Mouse (Mus musculus): ENCODE data around the gene Gga1.

Gga1 gene

DNA sequence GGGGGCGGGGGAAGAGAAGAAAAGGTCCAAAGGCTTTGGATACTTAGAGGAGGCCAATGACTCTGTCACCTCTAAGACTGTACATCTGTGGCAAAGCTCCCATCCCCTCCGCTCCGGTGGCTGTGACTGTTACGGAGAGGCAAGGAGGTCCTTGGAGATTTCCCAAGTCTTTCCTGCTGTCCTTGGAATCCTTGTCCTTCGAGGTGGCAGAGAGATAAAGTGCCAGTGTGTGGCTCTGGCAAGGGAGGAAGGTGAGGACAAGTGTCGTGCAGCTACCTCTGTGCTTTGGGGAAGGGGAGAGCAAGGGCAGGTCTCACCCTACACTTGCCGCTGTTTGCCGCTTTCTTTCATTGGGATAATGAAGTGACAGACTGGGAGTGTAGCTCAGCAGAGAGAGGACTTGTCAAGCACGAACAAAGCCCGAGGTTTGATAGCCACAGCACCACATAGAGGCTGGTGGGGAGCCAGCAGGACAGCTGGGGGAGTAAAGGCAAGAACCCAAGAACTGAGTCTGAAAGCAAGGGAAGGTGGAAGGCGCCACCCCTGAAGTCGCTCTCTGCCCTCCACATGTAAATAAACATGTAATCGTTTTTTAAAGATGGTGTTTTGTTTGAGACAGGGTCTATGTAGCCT is 3.1 kb upstream of the Gga1 start:
- CTCF ChIA-PET: no interaction called here

DNA sequence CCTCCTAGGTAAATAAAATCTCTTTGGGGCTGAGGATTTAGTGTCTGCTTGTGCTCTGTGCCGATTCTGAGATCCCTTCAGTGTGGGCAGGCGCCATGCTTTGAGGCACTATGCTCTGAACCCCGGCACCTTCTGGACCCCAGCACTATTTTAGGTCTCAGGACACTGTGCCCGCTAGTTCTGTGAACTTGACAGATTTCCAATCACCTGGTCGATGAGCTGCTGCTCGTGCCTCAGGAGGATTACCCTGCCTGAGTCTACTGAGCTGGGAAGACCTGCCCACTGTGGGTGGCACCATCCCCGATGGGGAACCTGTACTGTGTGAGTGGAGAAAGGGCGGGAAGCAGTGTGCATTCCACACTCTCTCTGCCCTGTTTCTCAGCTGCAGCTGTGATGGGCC is 2.0 kb upstream of the Gga1 start:
- CTCF ChIA-PET: no interaction called here

DNA sequence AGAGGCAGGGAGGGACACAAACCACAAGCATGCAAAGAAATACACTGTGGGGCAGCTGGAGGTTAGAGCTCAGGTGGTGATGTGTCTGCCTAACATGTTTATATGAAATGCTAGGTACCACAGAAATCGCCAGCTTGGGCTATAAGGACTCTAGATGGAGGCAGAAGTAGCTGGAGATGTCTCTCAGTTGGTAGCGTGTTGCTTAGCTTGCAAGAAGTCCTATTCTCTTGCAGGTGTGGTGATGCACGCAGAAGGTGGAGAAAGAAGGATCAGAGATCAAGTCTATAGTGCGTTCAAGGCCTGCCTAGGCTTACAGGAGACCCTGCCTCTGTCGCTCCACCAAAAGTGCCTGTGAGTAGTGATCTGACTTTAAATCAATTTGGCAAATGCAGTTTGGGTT is 1.5 kb upstream of the Gga1 start:
- CTCF ChIA-PET: no interaction called here

DNA sequence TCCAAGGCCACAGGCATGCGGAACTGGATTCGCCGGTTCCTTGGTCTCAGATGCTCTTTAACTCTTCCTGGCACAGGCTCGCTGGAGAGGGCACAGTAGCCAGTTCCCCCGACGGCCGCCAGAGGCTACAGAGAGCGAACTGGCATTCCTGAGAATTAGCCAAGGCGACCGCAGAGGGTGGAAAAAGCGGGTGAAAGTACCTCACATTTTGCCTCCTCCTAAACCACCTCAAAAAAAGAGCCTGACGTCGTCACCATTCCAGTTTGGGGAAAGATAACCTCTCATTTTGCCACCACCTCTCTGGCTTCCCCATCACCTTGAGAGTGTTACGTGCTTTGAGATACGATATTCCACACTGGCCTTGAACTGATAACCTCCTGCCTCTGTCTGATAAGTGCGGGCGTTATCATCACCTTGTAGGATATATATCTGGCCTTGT is 713 bp upstream of the Gga1 start:
- CTCF ChIA-PET: no interaction called here

DNA sequence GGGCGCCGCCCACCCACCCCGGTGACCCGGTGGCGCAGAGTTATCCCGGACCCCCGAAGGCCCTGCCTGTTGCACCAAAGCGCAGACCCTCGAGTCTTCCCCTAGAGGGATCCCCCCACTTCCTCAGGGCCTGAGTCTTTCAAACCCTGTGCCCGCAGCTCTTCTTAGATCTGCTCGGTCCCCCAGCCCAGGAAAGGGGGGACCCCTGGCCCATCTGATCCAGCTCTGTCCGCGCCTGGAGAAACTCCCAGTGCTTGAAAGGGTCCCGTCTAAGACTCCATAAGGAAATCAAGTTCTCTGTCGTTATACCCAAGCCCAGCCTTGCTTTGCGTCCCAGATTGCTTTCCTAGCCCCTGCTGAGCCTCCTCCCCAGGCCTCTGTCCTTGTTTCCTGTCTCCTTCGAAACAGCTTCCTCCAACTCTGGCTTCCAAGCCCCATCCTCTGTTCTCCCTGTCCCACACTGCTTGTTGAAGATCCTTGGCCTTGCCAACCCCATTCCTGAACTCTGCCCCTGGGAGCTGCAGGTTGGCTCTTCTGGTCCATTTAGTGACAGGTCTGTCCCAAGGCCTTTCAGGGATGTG is 910 bp downstream of the Gga1 start:
- CTCF ChIA-PET: interaction anchor here (1.0 to 1.1 kb wide), 2 partner anchors 25 to 54 kb away, joined by 3 read pairs; no protein-coding TSS in a partner anchor

DNA sequence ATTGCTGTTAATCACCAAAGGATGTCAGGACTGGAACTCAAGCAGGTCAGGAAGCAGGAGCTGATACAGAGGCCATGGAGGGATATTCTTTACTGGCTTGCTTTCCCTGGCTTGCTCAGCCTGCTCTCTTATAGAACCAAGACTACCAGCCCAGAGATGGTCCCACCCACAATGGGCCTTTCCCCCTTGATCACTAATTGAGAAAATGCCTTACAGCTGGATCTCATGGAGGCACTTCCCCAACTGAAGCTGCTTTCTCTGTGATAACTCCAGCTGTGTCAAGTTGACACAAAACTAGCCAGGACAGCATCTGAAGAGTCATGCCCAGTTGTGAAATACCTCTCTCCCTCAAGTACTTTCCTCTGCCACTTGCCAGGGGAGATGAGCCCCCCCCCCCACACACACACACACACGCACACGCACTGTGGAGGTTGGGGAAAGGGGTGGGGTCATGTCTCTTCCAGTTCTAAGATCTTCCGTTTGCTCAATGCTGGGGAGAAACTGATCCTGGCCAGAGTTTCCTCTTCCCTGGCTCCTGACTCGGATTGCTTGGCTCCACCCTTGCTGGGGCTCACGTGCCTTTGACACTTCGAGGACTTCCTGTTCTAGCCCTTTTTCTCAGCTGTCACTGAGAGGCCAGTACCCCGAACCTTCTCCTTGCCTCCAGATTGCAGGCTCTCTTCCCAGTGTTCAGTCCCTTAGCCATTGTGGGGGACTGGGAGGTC is 2.0 kb downstream of the Gga1 start:
- CTCF ChIA-PET: interaction anchor here (0.5 to 1.1 kb wide), 2 partner anchors 21 to 53 kb away, joined by 3 read pairs; partner anchors contain the start of genes Gm49510 and Sh3bp1

DNA sequence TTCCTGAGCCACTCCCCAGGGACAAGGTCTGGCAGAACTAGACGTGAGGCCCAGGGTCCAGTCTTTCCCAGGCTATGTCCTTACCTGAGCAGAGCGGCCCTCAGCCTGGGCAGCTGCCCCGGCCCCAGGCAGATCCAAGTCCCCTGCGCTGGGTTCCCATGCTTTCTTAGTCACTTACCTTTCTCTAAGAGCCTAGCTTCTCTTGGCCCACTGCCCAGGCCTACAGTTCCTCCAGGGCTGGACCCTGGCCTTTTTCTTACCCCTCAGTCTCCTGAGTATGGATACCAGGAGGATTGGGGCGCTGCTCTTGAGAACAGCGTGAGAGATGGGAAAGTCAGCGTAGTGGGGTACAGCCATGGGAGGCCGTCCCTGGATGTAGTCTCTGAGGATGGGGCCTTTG is 3.4 kb downstream of the Gga1 start:
- CTCF ChIA-PET: interaction anchor here (0.6 kb wide), 1 partner anchor 1375 kb away, joined by 7 read pairs; no protein-coding TSS in a partner anchor

DNA sequence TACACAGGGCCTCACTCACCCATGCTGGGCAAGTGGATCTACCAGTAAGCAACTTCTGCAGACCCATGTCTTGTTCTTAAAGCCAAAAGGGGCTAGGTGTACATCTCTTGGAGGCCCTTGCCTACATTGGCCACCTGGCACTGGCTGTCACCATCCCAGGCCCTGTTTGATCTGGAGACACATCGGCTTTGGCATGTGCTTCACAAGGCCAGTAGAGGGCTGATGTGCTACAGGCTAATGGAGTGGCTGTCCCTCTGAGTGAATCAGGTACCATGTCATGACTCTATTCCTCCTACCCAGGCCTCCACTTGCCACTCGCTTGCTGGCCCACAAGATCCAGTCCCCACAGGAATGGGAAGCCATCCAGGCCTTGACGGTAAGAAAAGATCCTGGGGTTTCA is 4.8 kb downstream of the Gga1 start:
- CTCF ChIA-PET: no interaction called here

DNA sequence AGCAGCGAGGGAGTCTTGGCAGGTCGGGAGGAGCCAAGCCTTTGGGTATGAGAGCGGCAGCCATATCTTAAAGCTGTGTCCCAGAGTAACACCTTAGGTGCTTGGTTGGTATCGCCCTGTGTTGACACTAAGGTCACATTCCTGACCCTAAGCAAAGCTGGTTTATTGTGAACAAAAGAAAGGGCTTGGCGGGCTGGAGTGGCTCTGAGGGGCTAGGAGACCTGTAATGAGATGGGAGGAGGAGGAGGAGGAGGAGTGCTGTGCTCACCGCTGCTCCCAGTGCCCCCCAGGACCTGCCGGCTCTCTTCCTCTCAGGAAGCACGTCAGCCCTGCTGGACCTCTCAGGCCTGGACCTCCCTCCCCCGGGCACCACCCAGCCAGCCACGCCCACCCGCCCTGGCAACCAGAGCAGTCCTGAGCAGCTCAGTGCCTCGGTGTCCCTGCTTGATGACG is 12.4 kb downstream of the Gga1 start:
- CTCF ChIA-PET: interaction anchor here (0.6 kb wide), 1 partner anchor 908 kb away, joined by 4 read pairs; no protein-coding TSS in a partner anchor

DNA sequence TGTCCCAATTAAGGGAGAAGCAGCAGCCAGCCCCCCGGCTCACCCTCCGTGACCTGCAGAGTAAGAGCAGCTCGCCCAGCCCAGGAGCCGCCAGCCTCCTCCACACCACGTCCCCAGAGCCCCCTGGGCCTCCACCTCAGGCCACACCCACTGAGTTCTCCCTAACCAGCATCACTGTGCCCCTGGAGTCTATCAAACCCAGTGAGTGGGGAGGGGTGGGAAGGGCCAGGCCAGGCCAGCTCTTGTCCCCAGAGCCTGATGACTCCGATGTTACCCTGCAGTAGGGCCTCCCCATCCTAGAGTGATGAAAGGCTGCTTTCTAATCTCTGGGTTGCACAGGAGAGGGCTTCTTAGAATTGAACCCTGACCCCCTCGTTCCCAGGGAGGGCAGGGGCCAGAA is 15.4 kb downstream of the Gga1 start:
- CTCF ChIA-PET: no interaction called here

DNA sequence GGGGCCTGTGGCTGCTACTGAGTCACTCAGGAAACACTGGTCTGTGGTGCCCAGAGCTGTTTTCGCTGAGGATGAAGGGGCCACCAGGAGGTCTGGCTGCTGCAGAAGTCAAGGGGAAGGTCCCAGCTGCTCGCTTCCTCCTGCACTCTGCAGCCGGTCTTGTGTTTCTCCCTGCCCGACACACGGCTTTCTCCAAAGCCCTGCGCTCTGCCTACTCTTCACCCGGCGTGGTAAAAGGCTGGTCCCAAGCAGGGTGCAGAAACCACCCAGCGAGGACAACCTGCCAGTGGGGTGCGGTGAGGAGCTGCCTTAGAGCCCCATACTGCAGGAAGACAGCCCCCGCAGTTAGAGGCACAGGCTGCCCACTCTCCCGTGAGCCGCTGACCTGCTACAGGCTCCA is 17.7 kb downstream of the Gga1 start:
- CTCF ChIA-PET: interaction anchor here (1.0 kb wide), 1 partner anchor 21 kb away, joined by 3 read pairs; no protein-coding TSS in a partner anchor

DNA sequence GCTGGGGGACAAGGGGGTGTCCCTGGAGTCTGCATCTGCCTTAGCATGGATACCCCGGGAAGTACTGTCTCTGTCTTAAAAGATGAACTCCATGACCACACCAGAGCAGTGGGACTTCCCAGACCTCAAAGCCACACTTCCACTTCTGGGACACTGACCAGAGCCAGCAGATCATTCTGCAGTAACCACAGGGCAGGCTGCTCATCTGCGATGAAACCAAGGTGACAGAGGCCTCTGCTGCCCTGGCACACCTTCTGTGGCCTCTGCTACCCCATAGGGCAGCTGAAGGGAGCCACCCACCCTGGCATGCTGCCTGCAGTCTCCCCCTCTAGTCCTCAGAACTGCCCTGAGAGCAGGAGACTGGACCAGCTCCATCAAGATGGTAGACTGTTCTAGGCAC is 18.8 kb downstream of the Gga1 start:
- CTCF ChIA-PET: interaction anchor here (1.0 kb wide), 1 partner anchor 20 kb away, joined by 3 read pairs; no protein-coding TSS in a partner anchor

DNA sequence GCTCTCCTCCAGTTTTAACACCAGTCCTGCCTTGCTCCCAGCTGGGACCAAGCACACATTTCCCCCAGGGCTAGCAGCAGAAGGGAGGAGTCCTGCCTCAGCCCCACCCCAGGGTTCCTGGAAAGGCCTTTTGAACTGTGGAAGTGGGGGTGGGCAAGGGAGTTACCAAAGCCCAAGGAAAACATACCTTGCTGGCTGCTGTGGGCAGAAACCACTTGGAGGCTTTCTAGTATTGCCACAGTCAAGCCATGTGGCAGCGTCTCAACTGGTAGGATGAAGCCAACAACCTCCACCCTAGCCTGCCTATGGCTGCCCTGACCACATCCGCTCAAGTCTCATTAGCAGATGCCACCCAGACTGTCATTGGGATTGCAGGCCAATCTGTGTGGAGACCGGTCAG is 19.2 kb downstream of the Gga1 start:
- CTCF ChIA-PET: no interaction called here

DNA sequence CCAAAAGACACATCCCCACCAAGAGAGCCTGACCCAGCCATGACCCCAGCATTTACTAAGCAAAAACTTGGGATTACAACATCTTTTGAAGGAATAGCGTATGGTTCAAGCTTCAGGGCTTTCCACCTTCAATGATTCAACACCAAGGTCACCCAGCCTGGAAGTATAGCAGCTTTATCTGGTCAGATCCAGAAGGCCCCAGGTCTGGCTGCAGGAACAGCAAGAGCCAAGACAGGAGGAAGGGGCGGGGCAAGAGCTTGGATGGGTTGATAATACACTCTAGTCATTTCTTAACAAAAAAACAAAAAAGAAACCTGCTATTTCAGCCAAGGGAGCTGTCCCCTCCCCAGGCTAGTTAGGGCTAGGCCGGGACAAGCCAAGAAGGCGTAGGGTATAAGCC is 20.5 kb downstream of the Gga1 start:
- CTCF ChIA-PET: interaction anchor here (0.6 kb wide), 2 partner anchors 32 to 47 kb away, joined by 3 read pairs; no protein-coding TSS in a partner anchor

DNA sequence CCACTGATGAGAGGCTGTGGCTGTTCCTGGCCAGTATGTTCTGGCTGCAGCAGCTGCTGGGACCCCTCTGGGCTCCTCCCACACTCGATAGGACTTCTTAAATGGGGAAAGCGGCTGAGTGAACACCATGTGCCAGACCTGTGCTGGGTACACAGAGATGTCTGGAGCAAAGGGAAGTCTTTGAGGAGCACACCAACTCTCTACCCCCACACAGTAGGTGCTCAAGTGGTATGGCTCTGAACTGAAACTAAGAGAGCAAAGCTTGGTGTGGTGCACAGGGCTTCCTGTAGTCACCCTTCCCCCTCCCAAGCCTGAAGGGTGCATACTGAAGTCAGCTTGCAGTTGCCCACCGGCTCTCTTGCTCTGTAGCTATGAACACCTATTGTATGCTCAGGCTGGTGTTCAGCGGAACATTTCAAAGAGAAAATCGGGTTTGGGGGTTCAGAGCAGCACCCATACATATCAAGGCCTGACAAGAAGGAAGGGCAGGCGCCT is 21.6 kb downstream of the Gga1 start:
- CTCF ChIA-PET: interaction anchor here (1.3 kb wide), 1 partner anchor 12 kb away, joined by 4 read pairs; no protein-coding TSS in a partner anchor

DNA sequence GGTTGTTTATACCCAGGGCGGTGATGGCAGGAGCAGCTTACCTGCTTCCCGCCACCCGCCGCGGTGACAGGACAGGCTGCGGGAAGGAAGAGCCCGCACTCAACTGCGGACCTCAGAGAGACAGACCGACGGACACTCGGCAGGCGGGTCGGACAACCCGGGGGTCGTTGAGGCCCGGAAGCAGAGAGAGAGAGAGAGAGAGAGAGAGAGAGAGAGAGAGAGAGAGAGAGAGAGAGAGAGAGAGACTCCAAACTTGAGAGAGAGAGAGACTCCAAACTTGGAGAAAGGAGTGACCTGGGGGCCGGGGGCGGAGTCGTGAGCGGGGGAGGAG is 22.4 kb downstream of the Gga1 start, which contains the start of gene Gm49510:
Gene Gm49510, plus strand, starts transcription at position 259 of the 331 bp plus-strand sequence.
- CTCF ChIA-PET: interaction anchor here (0.7 to 1.3 kb wide), 2 partner anchors 11 to 21 kb away, joined by 3 to 4 read pairs; no protein-coding TSS in a partner anchor

DNA sequence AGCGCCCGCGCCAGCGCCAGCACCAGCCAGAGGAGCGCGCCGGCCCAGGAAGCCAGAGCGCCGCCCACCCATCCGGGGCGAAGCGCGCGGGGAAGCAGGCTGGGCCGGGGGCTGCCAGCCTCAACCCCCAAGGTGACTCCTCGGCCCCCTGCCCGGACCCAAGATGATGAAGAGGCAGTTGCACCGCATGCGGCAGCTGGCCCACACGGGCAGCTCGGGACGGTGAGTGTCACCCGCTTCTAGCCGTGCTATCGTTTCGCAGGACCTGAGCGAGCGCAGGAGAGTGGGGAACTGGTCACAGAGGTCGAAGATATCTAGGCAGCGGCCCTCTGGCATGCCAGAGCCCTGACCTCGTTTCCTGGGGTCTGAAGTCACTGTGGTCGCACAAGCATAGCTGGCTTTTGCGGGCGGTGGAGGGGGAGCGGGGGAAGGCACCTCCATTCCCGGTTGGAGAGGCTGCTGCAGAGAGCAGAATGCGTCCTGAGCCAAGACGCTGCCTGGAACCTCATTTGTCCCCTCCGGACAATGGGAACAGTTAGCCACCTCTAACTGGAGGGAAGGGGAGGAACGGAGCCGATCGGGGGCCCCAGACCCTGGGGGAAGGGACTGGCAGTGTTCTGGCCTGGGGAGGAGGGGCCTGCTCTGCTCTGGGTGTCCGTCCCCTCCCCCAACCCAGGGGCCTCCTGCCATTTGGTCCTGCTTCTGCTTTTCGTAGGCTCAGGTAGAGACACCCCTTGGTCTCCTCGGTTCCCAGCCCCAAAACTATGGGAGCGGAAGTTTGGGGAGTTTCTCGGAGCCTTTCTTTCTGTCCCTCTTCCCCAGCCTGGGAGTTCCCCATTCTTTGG is 23.0 kb downstream of the Gga1 start, which contains the start of gene Sh3bp1:
Gene Sh3bp1, plus strand, starts transcription at position 29 of the 845 bp plus-strand sequence.
- CTCF ChIA-PET: interaction anchor here (0.7 to 1.3 kb wide), 2 partner anchors 10 to 21 kb away, joined by 3 to 4 read pairs; no protein-coding TSS in a partner anchor

DNA sequence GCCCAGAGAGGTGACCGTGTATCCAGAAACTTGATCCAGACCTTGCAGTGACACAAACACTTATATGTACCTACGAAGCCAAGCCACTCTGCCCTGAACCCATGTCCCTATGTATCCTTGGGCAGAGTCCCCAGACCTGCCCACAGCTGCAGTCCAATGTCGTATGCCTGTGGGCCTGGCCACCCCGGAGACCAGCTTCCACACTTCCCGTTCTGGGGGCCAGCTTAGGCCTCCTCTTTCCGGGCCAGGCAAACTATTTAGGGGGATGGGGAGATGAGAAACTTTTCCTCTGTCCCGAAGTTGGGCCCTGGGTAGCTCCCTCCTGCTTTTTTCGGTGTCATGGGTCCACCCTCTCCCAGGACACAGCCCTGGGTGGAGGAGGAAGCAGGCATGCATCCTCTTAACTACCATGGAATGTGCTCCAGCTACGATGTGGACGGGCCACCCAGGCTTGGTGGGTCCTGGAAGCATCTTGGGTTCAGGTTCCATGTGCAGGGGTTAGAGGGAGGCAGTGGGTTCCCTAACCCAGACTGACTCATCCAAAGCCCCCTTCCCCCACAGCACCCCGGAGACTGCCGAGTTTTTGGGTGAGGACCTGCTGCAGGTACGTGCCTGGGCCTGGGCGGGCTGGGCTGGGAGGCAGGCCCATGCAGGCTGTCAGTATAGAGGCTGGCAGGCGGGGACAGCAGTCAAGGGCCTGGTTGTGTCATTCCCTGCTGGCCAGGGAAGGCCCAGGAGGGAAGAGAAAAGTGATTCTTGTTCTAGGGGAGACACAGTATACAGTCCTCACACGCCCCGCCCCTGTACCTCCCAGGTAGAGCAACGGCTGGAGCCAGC is 23.8 kb downstream of the Gga1 start:
- CTCF ChIA-PET: interaction anchor here (0.7 to 2.0 kb wide), 2 partner anchors 10 to 12 kb away, joined by 6 to 13 read pairs; no protein-coding TSS in a partner anchor

DNA sequence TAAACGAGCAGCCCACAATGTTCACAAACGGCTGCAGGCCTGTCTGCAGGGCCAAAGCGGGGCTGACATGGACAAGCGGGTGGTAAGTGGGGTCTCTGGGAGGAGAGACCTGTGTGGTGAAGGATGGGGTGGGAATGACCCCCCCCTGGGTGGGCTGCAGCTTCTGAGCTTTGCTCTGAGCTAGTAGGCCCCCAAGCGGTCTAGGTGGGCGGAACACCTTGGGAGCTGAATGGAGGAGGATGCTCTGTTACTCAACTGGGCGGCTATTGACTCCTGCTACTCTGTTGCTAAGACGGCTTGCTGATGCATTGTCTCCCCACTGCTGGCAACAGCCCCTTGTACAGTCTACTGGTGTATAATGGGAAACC is 24.4 kb downstream of the Gga1 start:
- CTCF ChIA-PET: interaction anchor here (0.6 to 2.0 kb wide), 3 partner anchors 11 to 69 kb away, joined by 3 to 13 read pairs (median 6); no protein-coding TSS in a partner anchor

DNA sequence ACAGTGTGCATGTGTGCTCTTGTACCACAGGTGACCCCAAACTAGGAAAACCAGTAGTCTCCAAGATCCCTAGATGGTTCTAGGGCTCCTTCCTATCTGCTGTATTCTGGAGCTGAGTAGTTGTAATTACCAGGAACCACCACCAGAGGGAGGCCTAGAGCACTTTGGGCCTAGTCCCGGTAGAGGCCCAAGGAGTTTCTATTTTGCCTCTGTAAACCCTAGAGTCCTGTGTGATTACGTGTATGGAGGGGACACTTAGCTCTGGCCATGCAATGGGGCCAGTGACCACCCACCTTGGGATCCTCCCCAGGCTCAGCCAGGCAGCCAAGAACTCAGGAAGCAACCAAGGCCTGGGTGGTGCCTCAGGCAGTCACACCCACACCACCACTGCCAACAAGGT is 26.3 kb downstream of the Gga1 start:
- CTCF ChIA-PET: interaction anchor here (0.8 to 2.0 kb wide), 5 partner anchors 9 to 57 kb away, joined by 3 to 6 read pairs (median 3); partner anchors contain the start of gene Pdxp

Data from spleen, embryonic (tissue).